Mouse (Mus musculus): ENCODE measurements around the gene Smim8. TPM values are rescaled to one million over a fixed set of nuclear protein-coding genes. Genes with fewer than 3 reads are reported as not detected.
A peak's percentile ranks its signal among the peaks of the same experiment; 100 is the strongest.
"Not testable (repeated sequence)": the region's sequence is repeated elsewhere in the genome, so short reads cannot be mapped to it uniquely, and the experiment has no call there.

Gene Smim8
- polyA plus RNA-seq, 1 experiment from 2014 or later, result 53.7 TPM

DNA sequence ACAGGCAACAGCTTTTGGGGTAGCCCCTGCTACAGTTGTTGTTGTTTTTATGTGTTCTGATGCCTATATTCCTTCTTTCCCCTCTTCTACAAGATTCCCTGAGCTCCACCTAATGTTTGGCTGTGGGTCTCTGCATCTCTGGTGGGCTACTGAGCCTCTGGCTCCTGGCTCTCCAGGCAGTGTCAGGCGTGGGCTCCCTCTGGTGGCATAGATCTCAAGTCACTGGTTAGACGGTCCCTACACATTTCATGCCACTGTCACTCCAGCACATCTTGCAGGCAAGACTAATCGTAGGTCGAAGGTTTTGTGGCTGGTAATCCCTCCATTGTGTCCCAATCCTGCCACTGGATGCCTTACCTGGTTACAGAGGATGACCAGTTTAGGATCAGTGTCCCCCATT is 4.5 kb upstream of the Smim8 start:
- no peak for ATAC-seq (ENCODE audit: insufficient number of reproducible peaks, low FRiP score)
- Histone ChIP-seq H3K9ac (no peak overlapping the region), H3K27ac (ENCODE audit: poor library complexity, severe bottlenecking) (no peak overlapping the region), H3K4me2 (no peak overlapping the region), H3K9me3 (replicated peaks) (no peaks in the 10 kb centered on the region), H3K27me3 (replicated peaks) (no peaks in the 10 kb centered on the region), H3K4me1 (replicated peaks) (0 out of 2 replicates have a peak, but pooled peaks cover 2% of the 10 kb centered on the region), H3K36me3 (no peaks in the 10 kb centered on the region), H3K4me3 (no peak overlapping the region)
- WGBS, result 29% methylated on average over 4 of the region's 4 CpGs

DNA sequence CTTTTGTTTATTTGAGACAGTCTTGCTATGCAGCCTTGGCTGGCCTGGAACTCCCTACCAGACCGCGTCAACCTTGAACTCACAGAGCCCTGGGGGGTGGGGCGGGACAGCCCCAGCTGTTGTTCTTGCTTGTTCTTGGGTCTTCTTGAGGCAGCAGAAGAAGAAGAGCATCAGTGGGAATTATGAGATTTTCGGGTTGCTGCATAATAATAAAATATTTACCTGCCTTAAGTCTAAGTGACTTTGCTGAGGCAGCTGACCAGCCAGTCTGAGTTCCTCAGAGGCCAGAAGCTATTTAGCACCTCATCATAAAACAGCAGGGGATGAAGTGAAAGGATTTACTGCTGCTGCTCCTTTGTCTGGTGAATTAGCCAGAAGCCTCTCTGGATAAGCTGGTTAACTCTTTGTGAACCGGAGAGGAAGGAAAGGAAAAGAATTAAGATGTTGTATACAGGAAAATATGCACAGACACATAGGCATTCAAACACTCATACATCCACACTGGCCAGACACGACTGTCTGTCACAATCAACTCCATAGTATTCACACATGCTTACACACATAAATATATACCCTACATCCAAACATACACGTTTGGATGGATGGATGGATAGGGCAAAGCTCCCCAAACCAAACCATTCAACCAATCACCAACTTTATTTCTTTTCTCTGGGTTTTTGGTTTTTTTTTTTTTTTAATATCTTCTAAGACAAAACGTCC is 6.4 kb downstream of the Smim8 start:
- ATAC-seq (ENCODE audit: insufficient number of reproducible peaks, low FRiP score), result no peak
- H3K27me3 ChIP-seq (replicated peaks), result no peaks in the 10 kb centered on the region
- WGBS, result 22% methylated on average over 8 of the region's 8 CpGs
- H3K4me2 ChIP-seq, result no peak overlapping the region
- no peaks in the 10 kb centered on the region for H3K9me3 ChIP-seq (replicated peaks)
- no peak overlapping the region for H3K9ac ChIP-seq
- H3K4me3 ChIP-seq, result no peak overlapping the region
- no peaks in the 10 kb centered on the region for H3K4me1 ChIP-seq (replicated peaks)
- H3K27ac ChIP-seq (ENCODE audit: poor library complexity, severe bottlenecking), result no peak overlapping the region
- H3K36me3 ChIP-seq, result peaks cover 19% of the 10 kb centered on the region

GRCm38 (mm10) chr4:34756163-34756562 is 22.1 kb downstream of the Smim8 start, which contains the start of gene Gm136:
Gene Gm136 (minus strand): TSS chr4:34756263.
- no peak for ATAC-seq (ENCODE audit: insufficient number of reproducible peaks, low FRiP score)
- Histone ChIP-seq H3K4me1 (replicated peaks) (no peaks in the 10 kb centered on the region), H3K4me3 (no peak within 1 kb of the TSS), H3K9ac (no peak within 1 kb of the TSS), H3K9me3 (replicated peaks) (no peaks in the 10 kb centered on the region), H3K4me2 (no peak within 1 kb of the TSS), H3K27me3 (replicated peaks) (no peaks in the 10 kb centered on the region), H3K27ac (ENCODE audit: poor library complexity, severe bottlenecking) (no peak within 1 kb of the TSS), H3K36me3 (no peaks in the 10 kb centered on the region)
- 86% methylated on average over 1 of the region's 1 CpGs for WGBS

- no peak for ATAC-seq (ENCODE audit: insufficient number of reproducible peaks, low FRiP score)
- no peak overlapping the region for H3K9ac ChIP-seq
- H3K9me3 ChIP-seq (replicated peaks), result no peaks in the 10 kb centered on the region
- 35% methylated on average over 6 of the region's 6 CpGs for WGBS
- H3K27ac ChIP-seq (ENCODE audit: poor library complexity, severe bottlenecking), result no peak overlapping the region; the same call in 1 of the 2 replicates
- H3K27me3 ChIP-seq (replicated peaks), result no peaks in the 10 kb centered on the region
- H3K4me1 ChIP-seq (replicated peaks), result no peaks in the 10 kb centered on the region
- H3K36me3 ChIP-seq, result no peaks in the 10 kb centered on the region
- H3K4me3 ChIP-seq, result no peak overlapping the region
- no peak overlapping the region for H3K4me2 ChIP-seq
Observed at GRCm38 (mm10) chr4:34749236-34749635, 29.0 kb downstream of the Smim8 start.

DNA sequence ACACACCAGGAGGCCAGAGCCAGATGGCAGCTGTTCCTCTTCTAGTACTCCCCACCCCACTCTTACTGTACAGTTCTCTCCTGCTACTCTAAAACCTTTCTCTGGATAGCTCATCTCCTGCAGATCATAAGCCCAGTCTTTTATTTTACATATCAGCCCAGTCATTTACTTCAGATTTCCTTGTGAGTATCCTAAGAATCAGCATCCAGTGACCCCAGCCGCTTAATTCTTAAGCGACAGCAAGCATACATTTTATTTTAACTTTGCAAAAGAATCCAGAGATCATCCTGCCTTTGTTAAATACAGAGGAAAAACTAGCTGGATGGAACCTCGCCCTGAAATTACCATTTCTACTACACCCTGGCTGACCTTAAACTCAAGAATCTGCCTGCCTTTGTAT is 43.8 kb downstream of the Smim8 start:
- 74% methylated on average over 3 of the region's 3 CpGs for WGBS
- Histone ChIP-seq H3K4me3 (no peak overlapping the region), H3K9ac (no peak overlapping the region), H3K9me3 (replicated peaks) (no peaks in the 10 kb centered on the region), H3K4me2 (no peak overlapping the region), H3K36me3 (no peaks in the 10 kb centered on the region), H3K27me3 (replicated peaks) (no peaks in the 10 kb centered on the region), H3K4me1 (replicated peaks) (peaks cover 3% of the 10 kb centered on the region; the same call in 1 of the 2 replicates), H3K27ac (ENCODE audit: poor library complexity, severe bottlenecking) (no peak overlapping the region)
- no peak for ATAC-seq (ENCODE audit: insufficient number of reproducible peaks, low FRiP score)

- H3K9me3 ChIP-seq (replicated peaks); H3K4me1 ChIP-seq (replicated peaks); H3K9ac ChIP-seq; H3K4me2 ChIP-seq; H3K4me3 ChIP-seq; H3K27me3 ChIP-seq (replicated peaks); ATAC-seq (ENCODE audit: insufficient number of reproducible peaks, low FRiP score); H3K36me3 ChIP-seq; H3K27ac ChIP-seq (ENCODE audit: poor library complexity, severe bottlenecking): not testable (repeated sequence)
- 21% methylated on average over 2 of the region's 2 CpGs for WGBS
Observed at GRCm38 (mm10) chr4:34733415-34733814, 44.8 kb downstream of the Smim8 start.

DNA sequence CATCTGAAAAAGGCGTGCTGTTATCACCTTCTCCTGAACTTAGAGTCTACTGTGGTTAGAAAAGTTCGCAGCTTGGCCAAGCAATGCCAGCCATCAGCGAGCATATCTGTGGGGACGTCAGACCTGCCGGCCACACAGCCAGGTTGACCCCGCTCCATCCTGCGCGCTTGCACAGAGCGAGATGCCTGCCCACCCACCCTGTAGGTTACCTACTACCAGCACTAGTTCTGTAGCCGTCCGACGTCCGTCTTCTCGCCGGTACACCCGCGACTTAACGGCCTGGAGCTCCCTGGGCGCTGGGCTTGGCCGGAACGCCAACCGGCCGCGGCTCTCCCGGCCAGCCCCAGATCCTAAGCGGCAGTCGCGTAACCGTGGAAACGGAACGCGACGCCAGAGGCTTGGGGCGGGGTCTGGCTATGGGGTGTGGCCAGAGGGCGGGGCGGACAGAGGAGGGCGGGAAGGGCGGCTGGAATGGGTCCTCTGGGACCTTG is 48.3 kb downstream of the Smim8 start, which contains the start of gene Cfap206:
TSS of gene Cfap206 (minus strand) at position 356 of the 491 bp plus-strand sequence.
- H3K27ac ChIP-seq (ENCODE audit: poor library complexity, severe bottlenecking), result no peak within 1 kb of the TSS
- under 1% methylated on average over 38 of the region's 38 CpGs for WGBS
- H3K4me1 ChIP-seq (replicated peaks), result peaks cover 3% of the 10 kb centered on the region; the same call in 1 of the 2 replicates
- no peaks in the 10 kb centered on the region for H3K9me3 ChIP-seq (replicated peaks)
- no peaks in the 10 kb centered on the region for H3K36me3 ChIP-seq
- peak within 1 kb of the TSS; percentile 60 for H3K4me3 ChIP-seq
- peak within 1 kb of the TSS; percentile 87 for H3K4me2 ChIP-seq
- peak within 1 kb of the TSS; percentile 64 for H3K9ac ChIP-seq
- peak; percentile 87 for ATAC-seq (ENCODE audit: insufficient number of reproducible peaks, low FRiP score)
- no peaks in the 10 kb centered on the region for H3K27me3 ChIP-seq (replicated peaks)

DNA sequence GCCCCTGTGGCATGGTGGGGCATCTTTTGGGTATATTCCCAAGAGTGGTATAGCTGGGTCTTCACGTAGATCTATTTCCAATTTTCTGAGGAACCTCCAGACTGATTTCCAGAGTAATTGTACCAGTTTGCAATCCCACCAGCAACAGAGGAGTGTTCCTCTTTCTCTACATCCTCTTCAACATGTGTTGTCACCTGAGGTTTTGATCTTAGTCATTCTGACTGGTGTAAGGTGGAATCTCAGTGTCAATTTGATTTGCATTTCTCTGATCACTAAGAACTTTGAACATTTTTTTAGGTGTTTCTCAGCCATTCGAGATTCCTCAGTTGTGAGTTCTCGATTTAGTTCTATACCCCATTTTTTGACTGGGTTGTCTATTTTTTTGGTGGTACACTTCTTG is 52.5 kb downstream of the Smim8 start:
- H3K36me3 ChIP-seq; H3K4me3 ChIP-seq; H3K4me2 ChIP-seq; H3K4me1 ChIP-seq (replicated peaks); H3K9me3 ChIP-seq (replicated peaks); H3K27me3 ChIP-seq (replicated peaks); H3K9ac ChIP-seq; ATAC-seq (ENCODE audit: insufficient number of reproducible peaks, low FRiP score); H3K27ac ChIP-seq (ENCODE audit: poor library complexity, severe bottlenecking): not testable (repeated sequence)
- 79% methylated on average over 3 of the region's 3 CpGs for WGBS

- ATAC-seq (ENCODE audit: insufficient number of reproducible peaks, low FRiP score), result no peak
- 59% methylated on average over 4 of the region's 4 CpGs for WGBS
- H3K4me3 ChIP-seq, result no peak overlapping the region
- no peaks in the 10 kb centered on the region for H3K4me1 ChIP-seq (replicated peaks)
- peaks cover 10% of the 10 kb centered on the region for H3K9me3 ChIP-seq (replicated peaks)
- H3K4me2 ChIP-seq, result no peak overlapping the region
- no peak overlapping the region for H3K27ac ChIP-seq (ENCODE audit: poor library complexity, severe bottlenecking)
- no peaks in the 10 kb centered on the region; the same call in 1 of the 2 replicates for H3K36me3 ChIP-seq
- no peak overlapping the region for H3K9ac ChIP-seq
- no peaks in the 10 kb centered on the region for H3K27me3 ChIP-seq (replicated peaks)
Observed at GRCm38 (mm10) chr4:34724306-34724705, 53.9 kb downstream of the Smim8 start.

GRCm38 (mm10) chr4:34723186-34723585 is 55.0 kb downstream of the Smim8 start:
- no peak for ATAC-seq (ENCODE audit: insufficient number of reproducible peaks, low FRiP score)
- Histone ChIP-seq H3K9me3 (replicated peaks) (peaks cover 17% of the 10 kb centered on the region), H3K4me3 (no peak overlapping the region), H3K9ac (no peak overlapping the region), H3K27me3 (replicated peaks) (no peaks in the 10 kb centered on the region), H3K4me1 (replicated peaks) (no peaks in the 10 kb centered on the region), H3K27ac (ENCODE audit: poor library complexity, severe bottlenecking) (no peak overlapping the region), H3K36me3 (no peaks in the 10 kb centered on the region; the same call in 1 of the 2 replicates), H3K4me2 (no peak overlapping the region)
- WGBS, result 70% methylated on average over 4 of the region's 4 CpGs

- Histone ChIP-seq H3K4me1 (replicated peaks) (no peaks in the 10 kb centered on the region), H3K9ac (no peak overlapping the region), H3K4me2 (no peak overlapping the region), H3K9me3 (replicated peaks) (peaks cover 17% of the 10 kb centered on the region), H3K27me3 (replicated peaks) (no peaks in the 10 kb centered on the region), H3K27ac (ENCODE audit: poor library complexity, severe bottlenecking) (no peak overlapping the region), H3K36me3 (no peaks in the 10 kb centered on the region; the same call in 1 of the 2 replicates), H3K4me3 (no peak overlapping the region)
- WGBS, result 81% methylated on average over 7 of the region's 7 CpGs
- ATAC-seq (ENCODE audit: insufficient number of reproducible peaks, low FRiP score), result no peak
Observed at GRCm38 (mm10) chr4:34720127-34720895, 57.9 kb downstream of the Smim8 start.

All from heart, embryonic 12.5 days (tissue).